ENCODE assay signal across 7 mouse cellular contexts in genomic region chr11:119913291-119913934, GRCm38 (mm10). TPM values are rescaled to one million over a fixed set of nuclear protein-coding genes. Genes with fewer than 3 reads are reported as not detected.
DNase-seq lines count a peak whose midpoint lies in the region; ATAC-seq and TF ChIP-seq lines count a peak whose summit lies in the region.

TSS of gene Chmp6 (plus strand) at chr11:119913441.

- WGBS in intestine, postnatal 0 days = under 1% methylated on average over 48 of the region's 48 CpGs
- under 1% methylated on average over 48 of the region's 48 CpGs for WGBS in limb, embryonic 10.5 days
- under 1% methylated on average over 47 of the region's 48 CpGs for WGBS in midbrain, embryonic 13.5 days

- DNase-seq in adrenal gland, adult 8-10 months = peak; percentile 75
- DNase-seq in embryo, embryonic 9.5 days (ENCODE audit: extremely low spot score) = peak; percentile 90
- DNase-seq in gonadal fat pad, adult 2 months (ENCODE audit: low read depth) = no peak
- peak; percentile 92 for DNase-seq in limb, embryonic 10.5 days (ENCODE audit: low spot score)
- peak; percentile 72 for DNase-seq in spleen, adult 12 weeks (ENCODE audit: low spot score)

- H3K9me3 ChIP-seq in intestine, postnatal 0 days (ENCODE audit: control insufficient read depth) = no peaks in the 10 kb centered on the region
- no peaks in the 10 kb centered on the region for H3K9me3 ChIP-seq in limb, embryonic 10.5 days (replicated peaks)
- no peaks in the 10 kb centered on the region for H3K9me3 ChIP-seq in midbrain, embryonic 13.5 days

- peak within 1 kb of the TSS; percentile 85 for H3K4me2 ChIP-seq in intestine, postnatal 0 days (replicated peaks; ENCODE audit: low read depth)
- H3K4me2 ChIP-seq in midbrain, embryonic 13.5 days (replicated peaks) = peak within 1 kb of the TSS; percentile 99

- H3K4me3 ChIP-seq in intestine, postnatal 0 days (ENCODE audit: low read depth, low read length) = peak within 1 kb of the TSS; percentile 96
- H3K4me3 ChIP-seq in limb, embryonic 10.5 days = peak within 1 kb of the TSS; percentile 91
- peak within 1 kb of the TSS; percentile 95 for H3K4me3 ChIP-seq in midbrain, embryonic 13.5 days (replicated peaks)

- H3K9ac ChIP-seq in intestine, postnatal 0 days (ENCODE audit: low read depth, low read length) = peak within 1 kb of the TSS; percentile 95
- H3K9ac ChIP-seq in midbrain, embryonic 13.5 days (replicated peaks) = peak within 1 kb of the TSS; percentile 97

- H3K4me1 ChIP-seq in intestine, postnatal 0 days (replicated peaks; ENCODE audit: control insufficient read depth, insufficient read depth, low read length) = 0 out of 2 replicates have a peak, but pooled peaks cover 3% of the 10 kb centered on the region
- H3K4me1 ChIP-seq in limb, embryonic 10.5 days = peaks cover 49% of the 10 kb centered on the region
- peaks cover 37% of the 10 kb centered on the region for H3K4me1 ChIP-seq in midbrain, embryonic 13.5 days (replicated peaks)

- H3K27ac ChIP-seq in intestine, postnatal 0 days (ENCODE audit: low read depth, low read length) = peak within 1 kb of the TSS; percentile 82
- H3K27ac ChIP-seq in limb, embryonic 10.5 days = peak within 1 kb of the TSS; percentile 94
- H3K27ac ChIP-seq in midbrain, embryonic 13.5 days = peak within 1 kb of the TSS; percentile 79

- peak; percentile 32 for TF ChIP-seq CTCF in intestine, postnatal 0 days (IDR thresholded peaks at IDR 0.05; ENCODE audit: low read depth)

- peak; percentile 51 for ATAC-seq in intestine, postnatal 0 days
- ATAC-seq in midbrain, embryonic 13.5 days = peak; percentile 78

- peaks cover 14% of the 10 kb centered on the region for H3K36me3 ChIP-seq in intestine, postnatal 0 days (ENCODE audit: control insufficient read depth, insufficient read depth)
- H3K36me3 ChIP-seq in limb, embryonic 10.5 days = peaks cover 34% of the 10 kb centered on the region
- H3K36me3 ChIP-seq in midbrain, embryonic 13.5 days = peaks cover 21% of the 10 kb centered on the region

- H3K27me3 ChIP-seq in intestine, postnatal 0 days (replicated peaks; ENCODE audit: control insufficient read depth, insufficient read depth, low read length) = no peaks in the 10 kb centered on the region
- H3K27me3 ChIP-seq in limb, embryonic 10.5 days (ENCODE audit: low read depth, poor library complexity, severe bottlenecking) = 0 out of 2 replicates have a peak, but pooled peaks cover 3% of the 10 kb centered on the region
- 0 out of 2 replicates have a peak, but pooled peaks cover 4% of the 10 kb centered on the region for H3K27me3 ChIP-seq in midbrain, embryonic 13.5 days

RNA-seq across cellular contexts. Expression of gene Chmp6, which starts in this region (rescaled TPM):
- 10 to 100 TPM; 36.1 to 46.8 (median 45.7) TPM for total RNA-seq in adrenal gland, adult 8-10 months (2022)
- 46.5 and 49.6 TPM in 2 replicates for polyA plus RNA-seq in gonadal fat pad, adult 2 months (2012; rRNA removed)
- polyA plus RNA-seq in intestine, postnatal 0 days (2015; fragmentation: Nextera tagmentation; extraction: Ambion mirVana) = 121 and 123 TPM in 2 replicates
- polyA plus RNA-seq in limb, embryonic 10.5 days (2016; fragmentation: Nextera tagmentation; extraction: Ambion mirVana) = 123 and 127 TPM in 2 replicates
- 107 and 112 TPM in 2 replicates for polyA plus RNA-seq in midbrain, embryonic 13.5 days (2015; fragmentation: Nextera tagmentation; extraction: Ambion mirVana)
